Mouse (Mus musculus) cortical plate, adult 2 months (tissue): Measurements from ENCODE around the gene Npdc1. TPM values are rescaled to one million over a fixed set of nuclear protein-coding genes. Genes with fewer than 3 reads are reported as not detected.

ENCODE experiments used
- H3K27ac ChIP-seq: fragments of 200-500 bp; 2 replicates; pipeline ENCODE4 v1.5.1; 2012; ENCODE audit warnings: low read length, control low read depth, inconsistent platforms; ENCODE audit not compliant: insufficient read depth
- H3K4me1 ChIP-seq: fragments of 200-500 bp; 2 replicates; pipeline ENCODE4 v1.6.1; 2011; ENCODE audit warnings: low read length; ENCODE audit not compliant: control insufficient read depth, insufficient read depth
- H3K4me3 ChIP-seq: fragments of 200-500 bp; 2 replicates; pipeline ENCODE4 v1.5.1; 2011; ENCODE audit warnings: mild to moderate bottlenecking, low read length, control low read depth; ENCODE audit not compliant: insufficient read depth
- CTCF ChIP-seq: fragments of 200-500 bp; IDR thresholded peaks from 2 replicates; pipeline ENCODE4 v1.5.1; 2011; ENCODE audit warnings: mild to moderate bottlenecking, control low read depth, low read length; ENCODE audit not compliant: insufficient read depth; ENCODE audit errors: extremely low read depth
- POLR2A ChIP-seq: fragments of 200-500 bp; IDR thresholded peaks from 2 replicates; pipeline ENCODE4 v1.6.1; 2011; ENCODE audit warnings: mild to moderate bottlenecking, low read length, control low read depth; ENCODE audit not compliant: insufficient read depth; ENCODE audit errors: extremely low read depth
- polyA plus RNA-seq: library from polyadenylated mRNA; depleted of rRNA; stranded (reverse); fragments of >200 nt; gene quantifications from 2 replicates; pipeline ENCODE4 v1.2.3, GENCODE M21; 2012; rRNA removed

Gene Npdc1
- 435 and 468 TPM in 2 replicates for polyA plus RNA-seq

GRCm38 (mm10) chr2:25399051-25399450 lies at the start of gene Npdc1:
Npdc1 (plus strand) TSS chr2:25399351.
- no peak within 1 kb of the TSS for H3K27ac ChIP-seq
- TF ChIP-seq POLR2A (no peak), CTCF (no peak)
- no peak within 1 kb of the TSS for H3K4me3 ChIP-seq

GRCm38 (mm10) chr2:25349499-25349898 lies 49.7 kb upstream of the Npdc1 start:
- no peak overlapping the region for H3K4me3 ChIP-seq
- TF ChIP-seq CTCF (no peak), POLR2A (no peak)
- H3K4me1 ChIP-seq: no peaks in the 10 kb centered on the region
- no peak overlapping the region for H3K27ac ChIP-seq

More at GRCm38 (mm10) chr2:25399051-25399450, at the start of gene Npdc1:
- H3K4me1 ChIP-seq: no peaks in the 10 kb centered on the region; the same call in 1 of the 2 replicates

- Histone ChIP-seq H3K4me1 (peaks cover 7% of the 10 kb centered on the region), H3K27ac (no peak overlapping the region), H3K4me3 (no peak overlapping the region)
- TF ChIP-seq CTCF (no peak), POLR2A (no peak)
These were observed 48.5 kb upstream of the Npdc1 start for GRCm38 (mm10) chr2:25350701-25351100.

GRCm38 (mm10) chr2:25354211-25354610 lies 44.9 kb upstream of the Npdc1 start:
- H3K27ac ChIP-seq: no peak overlapping the region
- TF ChIP-seq POLR2A (no peak), CTCF (no peak)
- H3K4me1 ChIP-seq: peaks cover 7% of the 10 kb centered on the region
- no peak overlapping the region for H3K4me3 ChIP-seq

- H3K27ac ChIP-seq: no peak overlapping the region
- peak overlapping the region; percentile 63 for H3K4me3 ChIP-seq
- no peak for TF ChIP-seq POLR2A
- no peak for TF ChIP-seq CTCF
- H3K4me1 ChIP-seq: peaks cover 7% of the 10 kb centered on the region
These were observed 43.6 kb upstream of the Npdc1 start for GRCm38 (mm10) chr2:25355419-25356066.

GRCm38 (mm10) chr2:25356208-25357079 lies 42.7 kb upstream of the Npdc1 start, which contains the start of gene Dpp7:
Dpp7 (minus strand) TSS chr2:25356359.
- peaks cover 7% of the 10 kb centered on the region for H3K4me1 ChIP-seq
- TF ChIP-seq POLR2A (peak; percentile 70), CTCF (no peak)
- peak within 1 kb of the TSS; percentile 63 for H3K4me3 ChIP-seq
- H3K27ac ChIP-seq: no peak within 1 kb of the TSS

GRCm38 (mm10) chr2:25359848-25360247 lies 39.3 kb upstream of the Npdc1 start:
- Histone ChIP-seq H3K27ac (no peak overlapping the region), H3K4me1 (peaks cover 7% of the 10 kb centered on the region), H3K4me3 (no peak overlapping the region)
- TF ChIP-seq POLR2A (no peak), CTCF (no peak)

GRCm38 (mm10) chr2:25363478-25364178 lies 35.5 kb upstream of the Npdc1 start:
- H3K4me1 ChIP-seq: no peaks in the 10 kb centered on the region
- TF ChIP-seq POLR2A (no peak), CTCF (no peak)
- H3K27ac ChIP-seq: no peak overlapping the region
- no peak overlapping the region for H3K4me3 ChIP-seq

- no peak for TF ChIP-seq POLR2A
- peak overlapping the region; percentile 88; the same call in 1 of the 2 replicates for H3K4me3 ChIP-seq
- no peak overlapping the region for H3K27ac ChIP-seq
- no peaks in the 10 kb centered on the region for H3K4me1 ChIP-seq
These were observed 34.8 kb upstream of the Npdc1 start for GRCm38 (mm10) chr2:25364313-25364712.

DNA sequence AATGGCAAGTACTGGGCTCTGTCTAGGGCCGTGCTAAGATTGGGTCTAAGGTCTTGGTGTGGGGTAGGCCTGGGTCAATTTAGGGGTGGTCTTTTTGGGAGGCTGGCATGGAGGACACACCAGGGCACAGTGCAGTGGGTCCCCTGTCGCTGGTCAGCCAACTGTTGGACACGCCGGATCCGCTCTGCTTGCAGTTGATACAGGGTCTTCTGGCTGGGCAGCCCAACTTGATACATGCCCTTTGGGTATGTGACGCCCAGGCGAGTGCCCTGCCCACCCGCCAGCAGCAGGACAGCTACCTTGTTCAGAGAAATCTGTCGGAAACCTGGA lies 34.4 kb upstream of the Npdc1 start:
- TF ChIP-seq POLR2A: no peak
- no peak for TF ChIP-seq CTCF
- no peak overlapping the region for H3K27ac ChIP-seq
- no peaks in the 10 kb centered on the region for H3K4me1 ChIP-seq
- H3K4me3 ChIP-seq: peak overlapping the region; percentile 88
